Mouse (Mus musculus) B cell, adult 62 days (primary cell): ENCODE data around the gene Yipf6. TPM values are rescaled to one million over a fixed set of nuclear protein-coding genes. Genes with fewer than 3 reads are reported as not detected.

ENCODE experiments used
- total RNA-seq: library from RNA; stranded (reverse); gene quantifications from 4 replicates; pipeline ENCODE4 v1.2.4, GENCODE M21; 2023

Gene Yipf6
- 25.3 to 31.2 TPM (median 26.1 TPM) in 4 replicates for total RNA-seq

DNA sequence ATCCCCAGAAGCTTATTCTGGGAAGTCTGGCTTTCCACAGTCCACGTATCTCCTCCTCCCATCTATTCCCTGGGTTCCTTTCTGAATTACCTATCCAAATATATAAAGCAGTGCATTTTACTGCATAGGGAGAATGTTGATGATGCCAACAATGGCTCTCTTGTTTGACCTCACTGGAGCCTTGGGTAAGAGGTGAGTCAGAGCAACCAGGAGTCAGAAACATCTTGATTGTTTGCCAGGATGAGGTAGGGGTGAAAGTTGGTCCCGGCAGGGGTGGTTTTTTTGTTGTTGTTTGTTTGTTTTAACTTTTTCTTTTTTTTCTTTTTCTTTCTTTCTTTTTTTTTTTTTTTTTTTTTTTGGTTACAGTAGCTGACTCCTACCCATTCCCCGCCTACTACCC, at the start of gene Yipf6:
Yipf6 (plus strand) TSS at position 216 of the 400 bp plus-strand sequence.

DNA sequence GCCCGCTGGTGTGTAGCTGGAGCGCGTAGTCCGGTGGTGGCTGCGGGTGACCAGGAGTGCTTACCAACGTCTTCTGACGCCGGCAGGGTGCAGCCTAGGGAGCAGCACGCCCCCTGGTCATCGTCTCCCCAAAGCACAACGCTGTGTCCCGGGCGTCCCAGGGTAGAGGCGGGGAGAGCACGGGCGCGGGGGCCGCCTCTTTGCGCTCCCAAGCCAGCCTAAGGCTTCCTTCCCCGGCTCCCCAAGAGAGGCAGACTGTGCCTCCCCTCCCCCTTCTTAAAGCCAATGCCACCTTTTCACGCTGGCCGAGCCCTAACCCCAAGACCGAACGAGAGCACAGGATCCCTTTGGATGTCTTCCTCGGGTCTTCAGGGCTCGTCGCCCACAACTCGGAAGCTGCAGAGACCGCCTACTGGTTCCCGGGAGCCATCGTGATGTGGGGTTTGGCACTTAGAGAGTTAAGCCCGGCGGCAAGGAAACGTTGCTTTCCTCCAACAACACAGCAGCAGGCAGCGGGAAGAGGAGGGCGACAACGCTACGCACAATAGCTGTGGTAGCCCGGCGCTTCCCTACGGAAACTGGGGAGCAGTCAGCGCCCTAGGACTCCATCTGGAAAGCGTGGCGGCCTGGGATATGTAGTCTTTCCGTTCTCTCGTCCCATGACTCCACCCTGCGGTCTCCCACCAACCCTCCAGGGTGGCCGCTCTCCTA, 45.6 kb upstream of the Yipf6 start, which contains the start of gene Ophn1:
Ophn1 (minus strand) TSS at position 620 of the 711 bp plus-strand sequence.

Other genes starting within 250 kb of the Yipf6 start
- gene Ophn1, start 45.3 kb upstream of the Yipf6 start, total RNA-seq = not detected in 4 replicates
- gene Stard8, start 66.9 kb downstream of the Yipf6 start, total RNA-seq = 0.63 to 1.5 TPM (median 1.0 TPM) in 4 replicates
- gene Efnb1, start 199.8 kb downstream of the Yipf6 start, total RNA-seq = 1.9 to 2.7 TPM (median 2.4 TPM) in 4 replicates